Mouse (Mus musculus) gonadal fat pad, adult 2 months (tissue): Measurements from ENCODE around the gene Cd80. TPM values are rescaled to one million over a fixed set of nuclear protein-coding genes. Genes with fewer than 3 reads are reported as not detected.
"Not testable (repeated sequence)": the region's sequence is repeated elsewhere in the genome, so short reads cannot be mapped to it uniquely, and the experiment has no call there.

ENCODE experiments used
- DNase-seq: peaks from one replicate; pipeline ENCODE4 v3.0.0-alpha.2; 2012; ENCODE audit warnings: low read depth
- polyA plus RNA-seq: library from polyadenylated mRNA; depleted of rRNA; stranded (reverse); fragments of >200 nt; gene quantifications from 2 replicates; pipeline ENCODE4 v1.2.3, GENCODE M21; 2012; rRNA removed

The Cd80 gene
- polyA plus RNA-seq, result 0.51 and 1.1 TPM in 2 replicates

DNA sequence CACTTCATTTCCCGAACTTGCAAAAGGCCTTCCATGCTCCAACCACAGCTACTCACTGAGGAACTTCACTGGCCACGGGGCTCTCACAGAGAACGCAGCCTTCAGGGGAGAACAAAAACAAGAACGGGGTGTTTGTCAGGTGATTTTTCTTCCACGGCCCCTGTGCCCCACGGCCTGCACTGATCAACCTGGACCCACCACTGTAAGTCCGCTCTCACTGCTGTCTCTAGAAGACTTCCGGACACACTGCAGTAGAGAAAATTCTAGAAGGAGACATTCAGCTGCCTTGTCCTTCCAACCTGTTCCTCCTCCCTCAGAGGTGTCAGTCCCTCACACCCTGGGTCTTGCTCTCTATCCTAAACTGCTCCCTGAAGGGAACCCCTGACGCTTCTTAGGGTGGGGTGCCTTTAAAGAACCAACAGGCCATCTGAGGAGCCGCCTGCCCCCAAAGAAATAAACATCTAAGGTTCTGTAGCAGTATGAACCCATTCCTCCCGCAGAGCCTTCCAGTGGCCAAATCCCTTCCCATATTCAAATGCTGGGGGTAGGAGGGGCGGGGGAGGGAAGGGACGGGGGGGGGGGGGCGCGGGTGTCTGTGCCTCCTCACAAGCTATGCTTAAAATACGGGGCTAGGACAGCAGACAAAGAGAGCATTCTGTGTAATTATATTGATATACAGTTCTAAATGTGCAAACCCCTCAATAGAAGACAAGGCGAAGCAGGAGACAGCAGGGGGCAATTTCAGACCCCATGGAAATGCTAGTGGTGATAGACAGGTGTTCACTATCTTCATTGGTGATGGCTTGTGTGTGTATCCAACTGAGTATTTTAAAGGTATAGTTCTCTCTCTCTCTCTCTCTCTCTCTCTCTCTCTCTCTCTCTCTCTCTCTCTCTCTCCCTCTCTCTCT lies at the start of gene Cd80:
Gene Cd80 (plus strand): TSS at position 51 of the 908 bp plus-strand sequence.
- no peak for DNase-seq

DNA sequence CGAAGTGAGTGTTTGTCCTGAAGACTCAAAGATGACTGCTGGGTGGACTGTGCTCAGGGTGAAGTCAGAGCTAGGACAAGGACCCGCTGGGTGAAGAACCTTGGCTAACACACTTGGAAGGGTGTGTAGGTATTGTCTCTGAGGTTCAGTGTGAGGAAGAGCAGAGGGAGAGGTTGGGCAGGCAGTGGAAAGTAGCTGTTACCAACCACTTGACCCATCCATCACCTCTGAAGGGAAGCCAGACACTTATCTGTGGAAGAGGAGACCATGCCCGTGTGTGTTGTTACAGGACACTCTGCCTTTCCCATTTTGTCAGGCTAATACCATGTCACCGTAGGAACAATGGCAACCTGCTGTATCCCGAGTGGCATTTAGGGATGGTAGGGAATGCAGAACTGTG lies 49.1 kb upstream of the Cd80 start:
- DNase-seq, result no peak

DNA sequence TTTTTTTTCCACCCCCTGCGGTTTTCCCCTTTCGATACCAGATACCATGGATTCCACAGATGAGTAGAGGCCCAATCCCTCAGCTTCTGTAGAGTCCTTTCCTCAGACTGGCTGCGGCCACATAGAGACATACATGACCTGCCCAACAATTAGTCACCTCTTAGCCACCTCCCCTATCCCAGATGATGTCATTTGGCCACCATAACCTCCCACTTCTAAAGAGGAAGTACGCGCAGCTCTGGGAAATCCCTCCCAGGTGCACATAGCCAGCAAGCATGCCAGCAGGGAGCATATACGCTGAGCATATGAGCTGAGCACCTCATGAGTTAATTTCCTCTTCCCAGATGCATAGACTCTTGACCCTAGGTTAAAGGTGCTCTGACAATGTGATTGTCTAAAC lies 48.7 kb upstream of the Cd80 start:
- DNase-seq, result no peak

DNA sequence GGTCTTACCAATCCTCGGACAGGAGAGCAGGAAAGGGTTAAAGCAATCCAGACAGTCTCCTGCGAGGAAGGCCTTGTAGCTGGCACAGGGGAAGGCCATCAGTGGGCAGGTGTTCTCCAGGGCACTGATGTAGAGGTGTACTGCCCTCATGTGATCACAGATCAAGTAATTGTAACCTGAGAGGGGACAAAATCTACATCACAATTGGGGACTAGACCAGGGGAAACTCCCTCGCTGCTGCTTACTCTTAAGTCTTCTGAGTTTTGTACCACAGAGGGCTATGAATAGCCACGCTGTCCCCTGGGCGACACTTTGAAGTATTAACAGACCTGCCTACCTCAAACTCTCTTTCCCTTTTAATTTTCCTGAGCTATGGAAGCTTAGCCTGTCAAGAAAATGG lies 47.8 kb upstream of the Cd80 start:
- no peak for DNase-seq

DNA sequence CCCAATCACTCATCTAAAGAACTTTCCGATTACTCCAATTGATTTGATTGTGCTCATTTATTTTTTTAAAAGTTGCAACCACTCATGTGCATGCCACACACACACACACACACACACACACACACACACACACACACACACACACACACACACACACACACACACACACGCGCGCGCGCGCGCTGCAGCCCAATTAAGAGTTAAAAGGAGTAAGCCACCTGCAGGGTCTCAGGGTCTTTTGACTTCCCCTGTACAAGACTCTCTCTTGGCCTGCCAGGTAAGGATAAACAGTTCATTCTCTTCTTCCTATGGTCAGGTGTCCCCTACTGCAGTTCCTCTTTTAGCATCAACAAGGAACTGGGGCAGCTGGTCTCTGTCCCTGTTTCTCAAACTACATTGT lies 46.9 kb upstream of the Cd80 start:
- DNase-seq, result no peak

DNA sequence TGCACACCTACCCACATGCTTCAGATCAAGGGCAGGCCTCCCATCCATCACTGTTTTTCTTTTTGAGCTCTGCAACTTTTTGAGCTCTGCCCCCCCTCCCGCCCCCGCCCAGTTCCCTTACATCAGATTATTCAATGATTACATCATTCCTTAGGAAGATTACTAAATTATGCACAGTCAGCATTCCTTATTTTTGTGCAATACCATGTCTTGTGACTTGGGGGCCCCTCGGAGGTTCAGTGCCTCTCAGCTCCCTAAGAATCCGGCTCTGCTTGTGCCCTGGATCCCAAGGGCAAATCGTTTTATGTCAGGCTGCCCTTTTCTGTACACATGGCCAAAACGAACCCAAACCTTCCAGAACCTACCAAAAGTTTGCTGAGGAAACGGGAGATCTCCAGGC lies 40.4 kb upstream of the Cd80 start:
- no peak for DNase-seq

DNA sequence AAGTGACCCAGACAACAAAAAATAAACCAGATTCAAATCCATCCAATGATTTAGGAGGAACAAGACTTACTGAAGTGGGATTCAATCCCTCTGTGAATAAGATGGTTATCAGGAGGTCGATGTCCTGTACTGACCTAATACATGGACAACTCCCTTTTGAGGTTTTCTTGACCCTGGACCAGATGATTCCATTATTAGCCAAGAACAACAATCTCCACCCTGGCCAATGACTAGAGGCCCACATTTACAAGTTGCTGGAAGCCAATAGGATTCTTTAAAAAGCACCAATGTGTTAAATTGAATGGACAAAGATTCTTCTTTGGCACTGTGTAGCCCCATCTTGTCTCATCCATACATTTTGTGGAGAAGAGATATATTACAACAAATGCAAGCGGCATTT lies 30.0 kb upstream of the Cd80 start:
- no peak for DNase-seq

DNA sequence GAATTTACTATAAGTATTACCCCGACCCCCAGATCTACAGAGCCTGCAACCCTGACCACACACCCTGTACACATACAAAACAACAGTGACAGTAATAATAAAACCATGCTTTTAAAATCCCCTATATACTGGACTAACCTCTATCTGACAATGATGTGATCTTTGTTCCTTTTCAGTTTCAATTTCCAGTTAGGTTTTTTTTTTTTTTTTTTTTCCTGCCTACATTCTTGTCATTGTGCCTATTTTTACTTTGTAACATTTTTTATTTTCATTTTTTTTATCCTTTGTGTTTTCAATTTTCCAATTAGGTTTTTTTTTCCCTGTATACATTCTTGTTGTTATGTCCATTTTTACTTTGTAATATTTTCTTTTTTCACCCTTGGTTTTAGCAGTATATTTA lies 29.6 kb upstream of the Cd80 start:
- DNase-seq, result no peak

DNA sequence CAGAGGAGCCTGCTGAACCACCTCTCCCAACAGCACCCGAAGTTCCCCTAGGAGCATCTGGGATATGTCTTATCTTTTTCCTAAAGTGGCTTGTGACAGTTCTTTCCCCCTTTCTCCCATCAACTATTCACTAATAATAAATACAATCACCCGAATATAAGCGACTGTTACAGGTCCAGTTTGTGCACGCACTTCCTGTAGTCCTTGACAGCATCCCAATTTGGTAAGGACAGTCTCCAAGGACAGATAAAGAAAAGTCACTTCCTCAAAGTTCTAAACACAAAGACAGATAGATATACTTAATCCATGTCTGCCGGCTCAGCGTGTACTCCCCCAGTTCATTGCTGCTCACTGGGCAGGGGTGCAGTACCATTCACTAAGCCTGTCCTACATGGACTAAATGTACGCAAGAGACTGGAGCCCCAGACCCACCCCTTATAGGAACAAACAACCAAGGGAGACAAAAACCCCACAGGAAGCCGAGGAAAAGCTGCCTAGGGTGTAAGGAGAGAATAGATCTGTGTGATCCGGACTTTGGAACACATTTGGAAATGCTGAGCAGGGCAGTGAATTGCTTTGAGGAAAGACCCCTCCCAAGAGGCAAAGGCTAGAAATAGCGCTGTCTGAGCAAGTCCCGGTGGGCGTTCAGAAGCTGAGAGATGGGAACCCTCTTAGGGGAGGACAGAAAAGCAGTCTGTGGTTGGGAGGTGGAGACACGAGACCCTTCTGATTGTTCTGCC lies 23.7 kb upstream of the Cd80 start:
- no peak for DNase-seq

DNA sequence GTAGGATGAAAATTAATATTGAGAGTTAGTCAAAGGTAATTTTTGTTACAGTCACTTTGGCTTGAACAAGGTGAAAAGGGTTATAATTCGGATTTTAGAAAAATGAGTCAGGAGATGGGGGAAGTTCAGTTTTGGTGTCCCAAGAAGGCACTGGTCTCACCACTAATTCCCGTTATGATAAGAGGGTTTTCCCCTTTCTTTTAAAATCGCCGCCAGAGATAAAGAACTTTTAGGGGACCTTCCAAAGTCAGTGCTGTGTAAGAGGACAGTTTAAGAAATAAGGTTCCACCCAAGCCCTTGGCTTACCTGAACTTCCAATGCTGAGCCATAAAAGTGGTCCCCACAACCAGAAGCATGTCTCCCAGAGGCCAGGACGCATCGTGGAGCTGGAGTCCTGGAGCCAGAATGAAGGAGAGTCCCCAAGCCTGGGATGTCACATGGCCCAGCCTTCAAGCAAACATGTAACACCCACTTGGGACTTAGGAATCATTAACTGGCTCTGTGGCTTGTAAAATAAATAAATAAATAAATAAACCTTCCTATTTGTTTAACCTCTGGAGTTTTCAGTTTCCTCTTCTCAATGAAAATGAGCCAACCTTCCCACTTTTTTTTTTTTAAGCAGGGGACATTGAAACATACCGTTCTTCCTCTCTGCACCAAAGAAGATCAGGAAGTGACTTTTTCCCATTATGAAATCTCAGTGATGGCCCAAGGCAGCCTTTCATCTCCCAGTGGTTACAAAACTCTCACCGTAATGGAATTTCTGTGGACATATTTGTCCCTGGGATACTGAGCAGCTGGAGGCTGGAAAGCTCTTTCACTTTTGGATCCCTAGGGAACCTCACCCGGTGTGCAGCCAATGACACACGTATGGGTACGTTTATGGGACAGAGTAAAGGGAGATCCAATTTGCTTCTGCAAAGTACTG lies 22.6 kb upstream of the Cd80 start, which contains the start of gene Pla1a:
Gene Pla1a (minus strand): TSS at position 648 of the 928 bp plus-strand sequence.
- DNase-seq, result no peak

DNA sequence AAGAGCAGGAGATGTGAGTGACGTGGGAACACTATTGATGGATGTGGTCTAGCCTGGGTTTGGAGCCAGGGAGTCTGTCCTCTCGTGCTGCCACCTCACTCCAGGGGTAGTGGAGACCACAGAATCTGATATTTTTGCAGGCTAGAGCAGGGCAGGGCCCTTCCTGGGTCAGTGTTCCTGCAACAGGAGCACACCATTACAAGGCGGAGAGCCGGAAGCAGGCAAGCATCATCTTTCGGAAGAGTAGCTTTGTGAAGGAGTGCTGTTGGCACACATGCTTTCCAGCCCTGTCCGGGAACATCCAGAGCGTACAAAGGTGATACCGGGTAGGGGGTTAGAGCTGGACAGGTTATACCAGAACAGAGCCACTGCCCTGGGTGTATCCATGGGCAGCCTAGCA lies 21.8 kb upstream of the Cd80 start:
- no peak for DNase-seq

DNA sequence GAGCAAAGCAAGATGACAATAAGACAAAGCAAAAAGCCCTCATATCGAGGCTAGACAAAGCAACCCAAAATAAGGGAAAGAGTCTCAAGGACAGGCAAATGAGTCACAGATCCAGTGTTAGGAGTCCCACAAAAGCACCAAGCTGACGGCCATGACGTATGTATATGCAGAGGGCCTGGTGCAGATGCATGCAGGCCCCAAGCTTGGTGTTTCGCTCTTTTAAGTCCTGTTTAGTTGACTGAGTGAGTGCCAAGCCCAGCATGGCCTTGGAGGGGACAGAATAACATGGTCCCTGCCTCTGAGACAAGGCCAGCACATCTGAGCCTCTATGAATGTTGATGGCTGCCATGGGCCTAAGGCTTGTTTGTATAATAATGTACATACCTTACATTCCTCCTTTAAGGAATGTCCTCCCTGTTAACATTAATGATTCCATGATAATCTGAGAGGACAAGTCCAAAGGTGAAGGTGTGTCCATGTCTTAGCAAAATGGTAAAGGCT lies 21.0 kb upstream of the Cd80 start:
- no peak for DNase-seq

DNA sequence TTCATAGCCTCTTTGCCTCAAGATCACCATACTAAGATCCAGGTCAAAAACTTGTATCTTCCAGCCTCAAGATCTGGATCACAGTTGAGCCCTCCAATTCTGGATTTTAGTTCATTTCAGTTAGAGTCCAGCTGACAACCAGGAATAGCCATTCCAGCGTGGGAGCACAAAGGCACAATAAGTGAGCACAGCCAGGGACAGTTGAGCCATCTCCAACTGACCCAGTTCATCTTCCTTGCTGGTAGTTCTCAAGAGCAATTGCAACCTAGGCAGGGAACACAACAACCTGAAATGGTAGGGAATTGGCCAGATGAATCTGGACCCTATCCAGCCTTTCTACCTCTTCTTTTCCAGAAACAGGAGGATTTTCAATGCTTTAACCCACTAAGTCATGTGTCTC lies 16.2 kb upstream of the Cd80 start:
- no peak for DNase-seq

DNA sequence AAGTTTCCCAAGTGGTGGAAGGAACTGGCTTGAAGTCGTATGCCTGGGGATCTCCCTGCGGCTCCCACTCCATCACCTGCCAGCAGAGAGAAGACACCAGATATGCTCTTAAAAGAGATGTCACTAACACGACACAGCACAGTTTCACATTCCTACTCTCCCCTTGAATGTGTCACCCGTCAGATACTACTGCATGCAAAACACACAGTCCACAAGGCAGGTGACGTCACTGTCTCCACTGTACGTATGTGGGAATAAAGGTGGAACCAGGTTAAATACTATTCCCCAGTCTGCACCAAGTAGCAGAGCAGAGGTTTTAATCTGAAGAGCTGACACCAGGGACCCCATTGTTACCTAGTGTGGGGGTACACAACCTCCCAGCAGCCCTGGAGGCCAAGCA lies 15.0 kb upstream of the Cd80 start:
- no peak for DNase-seq

DNA sequence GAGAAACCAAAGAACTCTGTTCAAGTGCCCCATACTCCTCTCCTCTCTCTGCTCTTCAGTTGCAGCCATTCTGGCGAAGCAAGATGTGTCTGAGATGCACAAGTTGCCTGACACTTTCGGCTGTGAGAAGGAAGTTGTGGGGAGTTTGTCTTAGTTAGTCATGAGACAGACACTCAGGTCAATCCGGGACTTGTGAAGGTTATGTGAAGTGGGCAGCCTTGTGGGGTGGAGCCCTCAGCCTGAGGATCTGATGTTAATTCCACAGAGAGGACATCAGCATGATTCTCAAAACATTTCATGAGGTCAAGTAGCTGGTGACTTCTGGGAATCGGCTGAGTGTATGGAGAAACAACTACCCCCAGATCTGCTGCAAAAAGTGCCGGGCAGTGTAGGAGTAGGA lies 13.8 kb upstream of the Cd80 start:
- no peak for DNase-seq

DNA sequence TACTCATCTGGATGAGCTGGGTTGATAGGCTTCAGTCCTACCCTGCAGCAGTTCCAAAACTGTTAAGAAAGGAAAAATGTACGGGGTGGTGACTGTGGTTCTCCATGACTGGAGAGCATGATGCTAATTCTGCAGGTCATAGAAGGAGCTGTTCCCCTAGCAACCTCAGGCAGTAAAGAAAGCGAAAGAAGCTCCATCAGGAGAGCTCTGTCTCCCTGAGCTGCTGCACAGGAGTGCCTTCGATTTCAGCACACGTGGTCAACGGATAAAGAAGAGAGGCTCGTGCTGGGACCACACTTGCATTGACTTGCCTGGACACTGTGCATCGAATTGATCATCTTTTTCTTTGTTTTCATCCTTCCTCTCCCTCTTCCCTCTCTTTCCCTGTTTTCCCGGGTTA lies 13.1 kb upstream of the Cd80 start:
- DNase-seq, result no peak

DNA sequence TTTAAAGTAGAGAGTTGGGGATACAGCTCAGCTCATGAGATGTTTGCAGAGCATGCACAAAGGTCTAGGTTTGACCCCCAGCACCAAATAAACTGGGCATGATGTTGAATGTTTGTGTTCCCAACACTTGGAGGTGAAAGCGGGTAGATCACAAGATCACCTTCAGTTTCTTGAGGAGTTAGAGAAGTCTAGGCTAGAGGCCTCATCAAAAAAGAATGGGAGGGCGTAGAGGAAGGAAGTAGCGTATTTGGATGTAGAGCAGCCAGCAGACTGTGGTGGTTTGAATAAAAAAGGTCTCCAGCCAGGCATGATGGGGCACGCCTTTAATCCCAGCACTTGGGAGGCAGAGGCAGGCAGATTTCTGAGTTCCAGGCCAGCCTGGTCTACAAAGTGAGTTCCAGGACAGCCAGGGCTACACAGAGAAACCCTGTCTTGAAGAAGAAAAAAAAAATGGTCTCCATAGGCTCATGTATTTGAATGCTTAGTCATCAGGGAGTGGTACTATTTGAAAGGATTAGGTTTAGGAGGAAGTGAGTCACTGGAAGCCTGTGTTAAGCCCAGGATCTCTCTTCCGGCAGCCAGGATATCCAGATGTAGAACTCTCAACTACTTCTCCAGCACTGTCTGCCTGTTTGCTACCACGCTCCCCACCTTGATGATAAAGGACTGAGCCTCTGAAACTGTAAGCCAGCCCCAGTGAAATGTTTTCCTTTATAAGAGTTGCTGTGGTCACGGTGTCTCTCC lies 11.5 kb upstream of the Cd80 start:
- no peak for DNase-seq

DNA sequence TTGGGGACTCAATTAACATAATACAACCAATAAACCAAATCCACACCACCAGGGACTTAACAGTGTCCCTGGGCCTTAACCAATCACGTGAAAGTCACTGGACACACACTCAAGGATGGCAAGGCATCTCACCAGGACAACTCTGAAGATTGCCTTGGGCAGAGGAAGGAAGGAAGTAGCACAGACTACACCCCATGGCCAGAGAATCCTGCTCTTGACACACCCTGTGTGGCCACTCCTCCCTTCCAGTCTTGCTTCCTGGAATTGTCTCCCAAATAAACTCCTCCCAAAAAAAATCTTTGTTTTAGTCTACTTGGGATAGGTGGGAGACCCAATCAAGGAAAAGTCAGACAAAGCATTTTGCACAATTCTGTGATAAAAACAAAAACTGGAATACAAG lies 10.3 kb upstream of the Cd80 start:
- no peak for DNase-seq

DNA sequence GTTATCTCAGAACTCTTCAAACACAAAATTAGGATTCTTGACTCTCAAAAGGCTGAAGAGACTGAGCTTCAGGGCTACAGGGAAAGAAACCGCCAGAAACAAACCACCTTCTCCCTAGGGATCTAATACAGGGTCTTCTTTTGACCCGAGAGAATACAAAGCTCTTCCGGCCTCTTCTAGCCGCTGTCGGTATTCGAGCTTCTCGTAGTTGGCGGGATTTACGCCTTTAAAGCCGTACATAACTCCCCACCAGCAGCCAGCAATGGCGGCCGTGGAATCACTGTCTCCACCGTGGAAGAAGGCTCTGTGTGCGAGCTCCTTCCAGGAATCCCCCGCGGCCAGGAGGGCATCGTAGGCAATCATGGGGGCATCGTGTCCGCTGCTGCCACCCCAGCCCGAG lies 9.8 kb upstream of the Cd80 start:
- DNase-seq, result no peak

DNA sequence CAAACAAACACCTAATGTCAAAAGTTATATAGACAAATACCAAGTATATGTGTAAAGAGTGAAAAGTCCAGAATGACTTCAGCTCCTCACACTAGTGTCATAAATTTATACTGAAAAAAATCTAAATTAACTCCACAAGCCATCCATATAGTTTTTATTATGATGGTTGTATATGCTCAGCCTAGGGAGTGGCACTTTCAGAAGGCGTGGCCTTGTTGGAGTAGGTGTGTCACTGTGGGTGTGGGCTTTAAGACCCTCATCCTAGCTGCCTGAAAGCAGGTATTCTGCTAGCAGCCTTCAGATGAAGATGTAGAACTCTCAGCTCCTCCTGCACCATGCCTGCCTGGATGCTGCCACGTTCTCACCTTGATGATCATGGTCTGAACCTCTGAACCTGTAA lies 9.2 kb upstream of the Cd80 start:
- DNase-seq, result not testable (repeated sequence)

DNA sequence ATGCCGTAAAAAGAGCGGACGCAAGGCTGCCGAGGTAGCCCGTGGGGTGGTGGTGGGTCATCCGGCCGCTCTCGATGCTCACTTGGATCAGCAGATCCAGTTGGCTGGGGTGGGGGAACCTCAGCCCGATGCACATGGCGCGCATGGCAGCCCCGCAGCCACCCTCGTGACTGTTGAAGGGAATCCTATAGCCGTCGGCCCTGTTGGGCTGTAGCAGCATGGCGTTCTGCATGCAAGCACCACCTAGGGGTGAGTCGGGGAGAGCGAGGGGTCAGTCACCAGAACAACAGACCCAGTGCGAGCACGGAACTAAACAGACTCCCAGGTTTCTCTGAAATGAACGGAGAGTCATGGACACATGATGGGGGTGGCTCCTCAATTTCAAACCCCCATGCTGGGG lies 8.0 kb upstream of the Cd80 start:
- DNase-seq, result no peak
